Mouse (Mus musculus): ENCODE results near the gene Cbr1.
A peak's percentile ranks its signal among the peaks of the same experiment; 100 is the strongest.
"Not testable (repeated sequence)": the region's sequence is repeated elsewhere in the genome, so short reads cannot be mapped to it uniquely, and the experiment has no call there.

Gene Cbr1

GRCm38 (mm10) chr16:93597551-93597950 is 8.1 kb upstream of the Cbr1 start:
- DNase-seq (ENCODE audit: low read depth in 1 of 2, low spot score in 2 of 2), result no peak

GRCm38 (mm10) chr16:93599461-93599860 is 6.2 kb upstream of the Cbr1 start:
- DNase-seq (ENCODE audit: low read depth in 1 of 2, low spot score in 2 of 2), result no peak

- peak; percentile 50 to 82 for DNase-seq (ENCODE audit: low read depth in 1 of 2, low spot score in 2 of 2)
These were observed 2.0 kb upstream of the Cbr1 start, which contains the start of gene Setd4 for GRCm38 (mm10) chr16:93603439-93604212. Gene Setd4, minus strand, starts transcription at chr16:93604063.

GRCm38 (mm10) chr16:93604481-93604969 is 1.1 kb upstream of the Cbr1 start:
- DNase-seq (ENCODE audit: low read depth in 1 of 2, low spot score in 2 of 2), result no peak

- no peak for DNase-seq (ENCODE audit: low read depth in 1 of 2, low spot score in 2 of 2)
These were observed 493 bp downstream of the Cbr1 start for GRCm38 (mm10) chr16:93606146-93606545.

GRCm38 (mm10) chr16:93607669-93608101 is 2.0 kb downstream of the Cbr1 start:
- peak; percentile 29 to 73 for DNase-seq (ENCODE audit: low read depth in 1 of 2, low spot score in 2 of 2)

GRCm38 (mm10) chr16:93608731-93609130 is 3.1 kb downstream of the Cbr1 start:
- DNase-seq (ENCODE audit: low read depth in 1 of 2, low spot score in 2 of 2), result no peak

GRCm38 (mm10) chr16:93609796-93610195 is 4.1 kb downstream of the Cbr1 start:
- no peak for DNase-seq (ENCODE audit: low read depth in 1 of 2, low spot score in 2 of 2)

- DNase-seq (ENCODE audit: low read depth in 1 of 2, low spot score in 2 of 2), result no peak
These were observed 5.3 kb downstream of the Cbr1 start for GRCm38 (mm10) chr16:93610961-93611360.

- peak in 1 of 2 experiments; percentile 43 for DNase-seq (ENCODE audit: low read depth in 1 of 2, low spot score in 2 of 2)
These were observed 9.6 kb downstream of the Cbr1 start for GRCm38 (mm10) chr16:93615118-93615870.

GRCm38 (mm10) chr16:93623759-93624158 is 18.1 kb downstream of the Cbr1 start:
- DNase-seq (ENCODE audit: low read depth in 1 of 2, low spot score in 2 of 2), result not testable (repeated sequence)

- DNase-seq (ENCODE audit: low read depth in 1 of 2, low spot score in 2 of 2), result no peak
These were observed 19.0 kb downstream of the Cbr1 start for GRCm38 (mm10) chr16:93624671-93625070.

- no peak for DNase-seq (ENCODE audit: low read depth in 1 of 2, low spot score in 2 of 2)
These were observed 21.1 kb downstream of the Cbr1 start for GRCm38 (mm10) chr16:93626745-93627144.

- no peak for DNase-seq (ENCODE audit: low read depth in 1 of 2, low spot score in 2 of 2)
These were observed 22.2 kb downstream of the Cbr1 start, which contains the start of gene Gm5678 for GRCm38 (mm10) chr16:93627761-93628400. Gene Gm5678, plus strand, starts transcription at chr16:93628097.

GRCm38 (mm10) chr16:93644006-93644405 is 38.4 kb downstream of the Cbr1 start:
- DNase-seq (ENCODE audit: low read depth in 1 of 2, low spot score in 2 of 2), result no peak

GRCm38 (mm10) chr16:93648441-93649183 is 43.0 kb downstream of the Cbr1 start:
- no peak for DNase-seq (ENCODE audit: low read depth in 1 of 2, low spot score in 2 of 2)

Measured in monocyte, adult 2 months (primary cell).